Mouse (Mus musculus): ENCODE measurements around the gene Arid1b. TPM values are rescaled to one million over a fixed set of nuclear protein-coding genes. Genes with fewer than 3 reads are reported as not detected.

Arid1b gene
- polyA plus RNA-seq, 1 experiment = 9.1 TPM

GRCm38 (mm10) chr17:5134271-5134670 lies 140.1 kb downstream of the Arid1b start:
- Histone ChIP-seq H3ac (ENCODE audit: control insufficient read depth, insufficient read length, low read depth) (no peak overlapping the region), H3K36me3 (ENCODE audit: control insufficient read depth, insufficient read depth) (no peaks in the 10 kb centered on the region), H3K79me3 (ENCODE audit: low read depth) (peaks cover 13% of the 10 kb centered on the region), H3K27me3 (ENCODE audit: control insufficient read depth, insufficient read depth, insufficient read length) (no peaks in the 10 kb centered on the region), H3K4me3 (ENCODE audit: insufficient read depth, poor library complexity, severe bottlenecking) (no peak overlapping the region), H3K79me2 (ENCODE audit: control insufficient read depth, insufficient read depth) (peaks cover 27% of the 10 kb centered on the region)
- TF ChIP-seq USF1 (IDR thresholded peaks at IDR 0.05; ENCODE audit: low read depth) (no peak), CTCF (IDR thresholded peaks at IDR 0.05; ENCODE audit: control insufficient read depth, insufficient read depth, insufficient read length) (no peak), MYOG (IDR thresholded peaks at IDR 0.05; ENCODE audit: control insufficient read depth, extremely low read depth, insufficient read length) (no peak), CEBPB (IDR thresholded peaks at IDR 0.05; ENCODE audit: low read depth) (no peak), MAX (IDR thresholded peaks at IDR 0.05) (no peak), MYOD1 (IDR thresholded peaks at IDR 0.05; ENCODE audit: control insufficient read depth, insufficient read length, low read depth) (no peak), FOSL1 (IDR thresholded peaks at IDR 0.05; ENCODE audit: insufficient read depth, low read length, poor library complexity, severe bottlenecking) (no peak)

- no peaks in the 10 kb centered on the region for H3K27me3 ChIP-seq (ENCODE audit: control insufficient read depth, insufficient read depth, insufficient read length)
- no peak for TF ChIP-seq FOSL1 (IDR thresholded peaks at IDR 0.05; ENCODE audit: insufficient read depth, low read length, poor library complexity, severe bottlenecking)
- no peak for TF ChIP-seq MYOD1 (IDR thresholded peaks at IDR 0.05; ENCODE audit: control insufficient read depth, insufficient read length, low read depth)
- TF ChIP-seq MYOG (IDR thresholded peaks at IDR 0.05; ENCODE audit: control insufficient read depth, extremely low read depth, insufficient read length) = no peak
- no peak for TF ChIP-seq CTCF (IDR thresholded peaks at IDR 0.05; ENCODE audit: control insufficient read depth, insufficient read depth, insufficient read length)
- no peak for TF ChIP-seq USF1 (IDR thresholded peaks at IDR 0.05; ENCODE audit: low read depth)
- no peak for TF ChIP-seq MAX (IDR thresholded peaks at IDR 0.05)
- TF ChIP-seq CEBPB (IDR thresholded peaks at IDR 0.05; ENCODE audit: low read depth) = no peak
Measured at GRCm38 (mm10) chr17:5137936-5138335, 143.8 kb downstream of the Arid1b start.

GRCm38 (mm10) chr17:5138641-5139205 lies 144.6 kb downstream of the Arid1b start:
- H3K4me3 ChIP-seq (ENCODE audit: insufficient read depth, poor library complexity, severe bottlenecking) = no peak overlapping the region
- no peak overlapping the region for H3ac ChIP-seq (ENCODE audit: control insufficient read depth, insufficient read length, low read depth)
- peaks cover 25% of the 10 kb centered on the region for H3K79me3 ChIP-seq (ENCODE audit: low read depth)
- H3K36me3 ChIP-seq (ENCODE audit: control insufficient read depth, insufficient read depth) = no peaks in the 10 kb centered on the region
- TF ChIP-seq CEBPB (IDR thresholded peaks at IDR 0.05; ENCODE audit: low read depth) (peak; percentile 29), USF1 (IDR thresholded peaks at IDR 0.05; ENCODE audit: low read depth) (peak; percentile 54), MYOG (IDR thresholded peaks at IDR 0.05; ENCODE audit: control insufficient read depth, extremely low read depth, insufficient read length) (no peak), MAX (IDR thresholded peaks at IDR 0.05) (peak; percentile 18), CTCF (IDR thresholded peaks at IDR 0.05; ENCODE audit: control insufficient read depth, insufficient read depth, insufficient read length) (no peak), MYOD1 (IDR thresholded peaks at IDR 0.05; ENCODE audit: control insufficient read depth, insufficient read length, low read depth) (no peak), FOSL1 (IDR thresholded peaks at IDR 0.05; ENCODE audit: insufficient read depth, low read length, poor library complexity, severe bottlenecking) (no peak)
- peaks cover 70% of the 10 kb centered on the region for H3K79me2 ChIP-seq (ENCODE audit: control insufficient read depth, insufficient read depth)
- H3K27me3 ChIP-seq (ENCODE audit: control insufficient read depth, insufficient read depth, insufficient read length) = no peaks in the 10 kb centered on the region

More at GRCm38 (mm10) chr17:5137936-5138335, 143.8 kb downstream of the Arid1b start:
- no peak overlapping the region for H3K4me3 ChIP-seq (ENCODE audit: insufficient read depth, poor library complexity, severe bottlenecking)
- H3ac ChIP-seq (ENCODE audit: control insufficient read depth, insufficient read length, low read depth) = peak overlapping the region; percentile 12
- H3K79me2 ChIP-seq (ENCODE audit: control insufficient read depth, insufficient read depth) = peaks cover 64% of the 10 kb centered on the region
- no peaks in the 10 kb centered on the region for H3K36me3 ChIP-seq (ENCODE audit: control insufficient read depth, insufficient read depth)
- H3K79me3 ChIP-seq (ENCODE audit: low read depth) = peaks cover 25% of the 10 kb centered on the region

GRCm38 (mm10) chr17:5139553-5139952 lies 145.4 kb downstream of the Arid1b start:
- no peaks in the 10 kb centered on the region for H3K27me3 ChIP-seq (ENCODE audit: control insufficient read depth, insufficient read depth, insufficient read length)
- TF ChIP-seq CTCF (IDR thresholded peaks at IDR 0.05; ENCODE audit: control insufficient read depth, insufficient read depth, insufficient read length) = no peak
- TF ChIP-seq CEBPB (IDR thresholded peaks at IDR 0.05; ENCODE audit: low read depth) = no peak
- TF ChIP-seq MYOD1 (IDR thresholded peaks at IDR 0.05; ENCODE audit: control insufficient read depth, insufficient read length, low read depth) = no peak
- no peak for TF ChIP-seq FOSL1 (IDR thresholded peaks at IDR 0.05; ENCODE audit: insufficient read depth, low read length, poor library complexity, severe bottlenecking)
- TF ChIP-seq MAX (IDR thresholded peaks at IDR 0.05) = no peak
- TF ChIP-seq USF1 (IDR thresholded peaks at IDR 0.05; ENCODE audit: low read depth) = no peak
- no peak for TF ChIP-seq MYOG (IDR thresholded peaks at IDR 0.05; ENCODE audit: control insufficient read depth, extremely low read depth, insufficient read length)
- H3ac ChIP-seq (ENCODE audit: control insufficient read depth, insufficient read length, low read depth) = no peak overlapping the region
- H3K4me3 ChIP-seq (ENCODE audit: insufficient read depth, poor library complexity, severe bottlenecking) = no peak overlapping the region
- H3K79me2 ChIP-seq (ENCODE audit: control insufficient read depth, insufficient read depth) = peaks cover 71% of the 10 kb centered on the region
- no peaks in the 10 kb centered on the region for H3K36me3 ChIP-seq (ENCODE audit: control insufficient read depth, insufficient read depth)
- H3K79me3 ChIP-seq (ENCODE audit: low read depth) = peaks cover 22% of the 10 kb centered on the region

GRCm38 (mm10) chr17:5143735-5144439 lies 149.8 kb downstream of the Arid1b start:
- peaks cover 12% of the 10 kb centered on the region for H3K79me3 ChIP-seq (ENCODE audit: low read depth)
- H3K79me2 ChIP-seq (ENCODE audit: control insufficient read depth, insufficient read depth) = peaks cover 50% of the 10 kb centered on the region
- no peak overlapping the region for H3ac ChIP-seq (ENCODE audit: control insufficient read depth, insufficient read length, low read depth)
- H3K27me3 ChIP-seq (ENCODE audit: control insufficient read depth, insufficient read depth, insufficient read length) = no peaks in the 10 kb centered on the region
- H3K4me3 ChIP-seq (ENCODE audit: insufficient read depth, poor library complexity, severe bottlenecking) = no peak overlapping the region
- TF ChIP-seq MYOG (IDR thresholded peaks at IDR 0.05; ENCODE audit: control insufficient read depth, extremely low read depth, insufficient read length) = no peak
- TF ChIP-seq USF1 (IDR thresholded peaks at IDR 0.05; ENCODE audit: low read depth) = no peak
- no peak for TF ChIP-seq MAX (IDR thresholded peaks at IDR 0.05)
- no peak for TF ChIP-seq FOSL1 (IDR thresholded peaks at IDR 0.05; ENCODE audit: insufficient read depth, low read length, poor library complexity, severe bottlenecking)
- no peak for TF ChIP-seq MYOD1 (IDR thresholded peaks at IDR 0.05; ENCODE audit: control insufficient read depth, insufficient read length, low read depth)
- no peak for TF ChIP-seq CTCF (IDR thresholded peaks at IDR 0.05; ENCODE audit: control insufficient read depth, insufficient read depth, insufficient read length)
- TF ChIP-seq CEBPB (IDR thresholded peaks at IDR 0.05; ENCODE audit: low read depth) = no peak
- H3K36me3 ChIP-seq (ENCODE audit: control insufficient read depth, insufficient read depth) = no peaks in the 10 kb centered on the region
